Mouse (Mus musculus) embryonic stem cell, embryonic (primary cell): ENCODE measurements around the gene Zfp335.

Experiments
- CTCF ChIA-PET, 4 experiments: fragments of 300-600 bp in 2 of 4; fragments of 350-600 bp in 2 of 4; sonication (Branson Sonifier 250); formaldehyde crosslinking; loops; one replicate each; lab custom pipeline; 2022; ENCODE audit warnings: inconsistent platforms in 2 of 4; lab: Charles Lee
- POLR2A ChIA-PET, 4 experiments: fragments of 300-600 bp in 2 of 4; fragments of 350-600 bp in 2 of 4; sonication (Branson Sonifier 250); formaldehyde crosslinking; loops; one replicate each; lab custom pipeline; 2022; ENCODE audit warnings: antibody characterized with exemption in 4 of 4, inconsistent platforms in 1 of 4; lab: Charles Lee

Gene Zfp335

GRCm38 (mm10) chr2:164894048-164894447 lies 17.5 kb downstream of the Zfp335 start:
- ChIA-PET CTCF (interaction anchor here in 2 of 4 experiments (0.6 to 3.2 kb wide), 8 partner anchors 8 to 100 kb away, joined by 3 to 10 read pairs (median 3); partner anchors contain the start of gene Ctsa (in 1 of the 2)), POLR2A (interaction anchor here in 3 of 4 experiments (0.6 to 7.9 kb wide), 19 partner anchors 10 to 140 kb away, joined by 3 to 81 read pairs (median 5); partner anchors contain the start of genes Pcif1 (in 2 of the 3) and Ctsa (in 1 of the 3))

- CTCF ChIA-PET = interaction anchor here (0.6 to 1.4 kb wide), 8 partner anchors 13 to 47 kb away, joined by 3 to 6 read pairs (median 4); no protein-coding TSS in a partner anchor
- POLR2A ChIA-PET = interaction anchor here (0.7 to 7.9 kb wide), 35 partner anchors 8 to 98 kb away, joined by 3 to 81 read pairs (median 5); partner anchors contain the start of genes Ctsa (in 2 of the 4), Pcif1 (in 2 of the 4), Zswim1 (in 2 of the 4) and Acot8 (in 1 of the 4)
These were observed 18.8 kb downstream of the Zfp335 start for GRCm38 (mm10) chr2:164892696-164893216.

- CTCF ChIA-PET = interaction anchor here (0.6 to 1.8 kb wide), 8 partner anchors 7 to 47 kb away, joined by 3 to 6 read pairs (median 4); no protein-coding TSS in a partner anchor
- POLR2A ChIA-PET = interaction anchor here (0.7 to 7.9 kb wide), 34 partner anchors 8 to 97 kb away, joined by 3 to 81 read pairs (median 5); partner anchors contain the start of genes Ctsa (in 2 of the 4), Pcif1 (in 2 of the 4), Zswim1 (in 2 of the 4) and Acot8 (in 1 of the 4)
These were observed 19.5 kb downstream of the Zfp335 start for GRCm38 (mm10) chr2:164891908-164892695.

GRCm38 (mm10) chr2:164891056-164891834 lies 20.3 kb downstream of the Zfp335 start:
- POLR2A ChIA-PET = interaction anchor here (0.5 to 7.9 kb wide), 48 partner anchors 7 to 1546 kb away, joined by 3 to 81 read pairs (median 5); partner anchors contain the start of genes Acot8 (in 2 of the 4), Pcif1 (in 2 of the 4), Pltp (in 2 of the 4) and Zfp335 (in 2 of the 4)

GRCm38 (mm10) chr2:164890411-164891049 lies 21.0 kb downstream of the Zfp335 start:
- CTCF ChIA-PET = interaction anchor here in 2 of 4 experiments (0.7 to 1.8 kb wide), 8 partner anchors 9 to 96 kb away, joined by 3 to 5 read pairs (median 3); partner anchors contain the start of gene Zfp335 (in 1 of the 2)

More at GRCm38 (mm10) chr2:164891056-164891834, 20.3 kb downstream of the Zfp335 start:
- CTCF ChIA-PET = interaction anchor here in 3 of 4 experiments (0.7 to 1.8 kb wide), 11 partner anchors 8 to 97 kb away, joined by 3 to 6 read pairs (median 3); partner anchors contain the start of gene Zfp335 (in 1 of the 3)

GRCm38 (mm10) chr2:164889960-164890359 lies 21.6 kb downstream of the Zfp335 start:
- CTCF ChIA-PET = interaction anchor here in 1 of 4 experiments (1.4 to 1.8 kb wide), 4 partner anchors 9 to 96 kb away, joined by 3 to 5 read pairs (median 4); partner anchors contain the start of gene Zfp335
- POLR2A ChIA-PET = interaction anchor here in 3 of 4 experiments (1.2 to 7.9 kb wide), 22 partner anchors 9 to 85 kb away, joined by 3 to 81 read pairs (median 7); partner anchors contain the start of genes Pcif1 (in 2 of the 3), Zfp335 (in 2 of the 3), Acot8 (in 1 of the 3) and Pltp (in 1 of the 3)

More at GRCm38 (mm10) chr2:164890411-164891049, 21.0 kb downstream of the Zfp335 start:
- POLR2A ChIA-PET = interaction anchor here (0.5 to 7.9 kb wide), 40 partner anchors 8 to 1546 kb away, joined by 3 to 81 read pairs (median 5); partner anchors contain the start of genes Acot8 (in 2 of the 4), Pcif1 (in 2 of the 4), Zfp335 (in 2 of the 4) and Zswim3 (in 2 of the 4)

- POLR2A ChIA-PET = interaction anchor here in 3 of 4 experiments (0.5 to 7.9 kb wide), 14 partner anchors 8 to 95 kb away, joined by 3 to 69 read pairs (median 4); partner anchors contain the start of genes Pcif1 (in 2 of the 3), Acot8 (in 1 of the 3), Ctsa (in 1 of the 3) and Neurl2 (in 1 of the 3)
- CTCF ChIA-PET = interaction anchor here in 2 of 4 experiments (0.6 kb wide), 2 partner anchors 22 to 876 kb away, joined by 3 read pairs; no protein-coding TSS in a partner anchor
These were observed 22.6 kb downstream of the Zfp335 start for GRCm38 (mm10) chr2:164888996-164889395.

GRCm38 (mm10) chr2:164886617-164887016 lies 24.9 kb downstream of the Zfp335 start:
- ChIA-PET CTCF (interaction anchor here in 2 of 4 experiments (0.8 to 1.3 kb wide), 3 partner anchors 10 to 19 kb away, joined by 3 read pairs; no protein-coding TSS in a partner anchor), POLR2A (interaction anchor here in 3 of 4 experiments (0.9 to 7.0 kb wide), 25 partner anchors 8 to 93 kb away, joined by 3 to 54 read pairs (median 5); partner anchors contain the start of genes Zfp335 (in 2 of the 3), Zswim1 (in 2 of the 3), Pcif1 (in 1 of the 3) and Pltp (in 1 of the 3))

- ChIA-PET CTCF (interaction anchor here in 3 of 4 experiments (0.8 to 1.3 kb wide), 6 partner anchors 9 to 101 kb away, joined by 3 read pairs; no protein-coding TSS in a partner anchor), POLR2A (interaction anchor here in 3 of 4 experiments (0.6 to 7.0 kb wide), 25 partner anchors 7 to 92 kb away, joined by 3 to 54 read pairs (median 5); partner anchors contain the start of genes Zfp335 (in 2 of the 3), Pltp (in 1 of the 3) and Zswim1 (in 1 of the 3))
These were observed 25.8 kb downstream of the Zfp335 start for GRCm38 (mm10) chr2:164885788-164886187.

GRCm38 (mm10) chr2:164882619-164883018 lies 28.9 kb downstream of the Zfp335 start:
- CTCF ChIA-PET = interaction anchor here in 1 of 4 experiments (0.6 kb wide), 1 partner anchor 28 kb away, joined by 5 read pairs; no protein-coding TSS in a partner anchor
- POLR2A ChIA-PET = interaction anchor here in 3 of 4 experiments (0.7 to 7.0 kb wide), 6 partner anchors 7 to 1016 kb away, joined by 3 to 44 read pairs (median 9); partner anchors contain the start of gene Zmynd8 (in 1 of the 3)

GRCm38 (mm10) chr2:164879568-164880277 lies 31.8 kb downstream of the Zfp335 start:
- CTCF ChIA-PET = interaction anchor here in 1 of 4 experiments (0.6 to 1.7 kb wide), 3 partner anchors 8 to 85 kb away, joined by 3 to 8 read pairs (median 3); no protein-coding TSS in a partner anchor
- POLR2A ChIA-PET = interaction anchor here (0.6 to 17.8 kb wide), 35 partner anchors 9 to 118 kb away, joined by 3 to 347 read pairs (median 4); partner anchors contain the start of genes Ctsa (in 2 of the 4), Neurl2 (in 2 of the 4), Acot8 (in 1 of the 4) and Pltp (in 1 of the 4)

GRCm38 (mm10) chr2:164879228-164879567 lies 32.4 kb downstream of the Zfp335 start, which contains the start of gene Pcif1:
Pcif1 (plus strand) TSS chr2:164879304.
- ChIA-PET POLR2A (interaction anchor here (0.6 to 17.8 kb wide), 45 partner anchors 8 to 159 kb away, joined by 3 to 347 read pairs (median 8); partner anchors contain the start of genes Acot8 (in 3 of the 4), Pltp (in 3 of the 4), Zfp335 (in 3 of the 4) and Zswim1 (in 3 of the 4)), CTCF (interaction anchor here in 3 of 4 experiments (0.5 to 5.2 kb wide), 9 partner anchors 12 to 529 kb away, joined by 3 to 48 read pairs (median 4); no protein-coding TSS in a partner anchor)

- POLR2A ChIA-PET = interaction anchor here (0.6 to 17.8 kb wide), 64 partner anchors 8 to 422 kb away, joined by 3 to 347 read pairs (median 5); partner anchors contain the start of genes Acot8 (in 3 of the 4), Pltp (in 3 of the 4), Zfp335 (in 3 of the 4) and Zswim1 (in 3 of the 4)
- CTCF ChIA-PET = interaction anchor here (0.5 to 5.2 kb wide), 17 partner anchors 11 to 529 kb away, joined by 3 to 48 read pairs (median 5); partner anchors contain the start of gene Zswim1 (in 1 of the 4)
These were observed 32.9 kb downstream of the Zfp335 start for GRCm38 (mm10) chr2:164878509-164879227.
